Mouse (Mus musculus): ENCODE data around the gene Mapk10.

DNA sequence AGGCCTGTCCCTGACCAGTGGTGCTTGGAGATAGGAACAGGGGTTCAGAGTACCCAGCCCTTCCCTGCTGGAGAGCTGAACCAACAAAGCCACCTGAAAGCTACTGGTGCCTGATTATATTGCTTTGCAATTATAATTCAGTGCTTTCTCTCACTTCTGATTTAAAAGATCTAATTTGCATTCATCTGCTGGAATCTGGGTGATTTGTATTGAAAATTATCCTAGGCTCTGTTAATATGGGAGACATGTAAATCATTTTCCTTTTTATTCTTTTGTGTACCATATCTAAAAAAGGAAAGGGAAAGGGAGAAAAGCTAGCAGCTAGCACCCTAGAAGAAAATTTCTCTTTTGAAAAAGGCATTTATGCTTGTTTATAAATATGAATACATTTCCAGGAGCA, 234.6 kb downstream of the Mapk10 start:
- TF ChIP-seq POLR2A (IDR thresholded peaks at IDR 0.05; ENCODE audit: control insufficient read depth, extremely low read depth, insufficient read depth, low read length, poor library complexity), result no peak
- no peak for TF ChIP-seq CTCF (IDR thresholded peaks at IDR 0.05; ENCODE audit: borderline replicate concordance, control insufficient read depth, extremely low read depth, insufficient read depth, low read length, poor library complexity)

Data from thymus, adult 2 months (tissue).